Mouse (Mus musculus) kidney, postnatal 0 days (tissue): ENCODE measurements around the gene 1700010B08Rik. TPM values are rescaled to one million over a fixed set of nuclear protein-coding genes. Genes with fewer than 3 reads are reported as not detected.
"Not testable (repeated sequence)": the region's sequence is repeated elsewhere in the genome, so short reads cannot be mapped to it uniquely, and the experiment has no call there.

Source experiments
- ATAC-seq: fragments of 200-750 bp; cut with Nextera tagmentation; replicated peaks from 2 replicates; pipeline ENCODE4 v1.8.0; 2017; ENCODE audit warnings: low read depth, moderate number of reproducible peaks, moderate TSS enrichment, moderate library complexity; ENCODE audit not compliant: low FRiP score
- DNase-seq: peaks from one replicate; pipeline ENCODE4 v3.0.0-alpha.2; 2016; ENCODE audit warnings: low spot score
- H3K27ac ChIP-seq: fragments of 300-500 bp; sonication (generic); 2 replicates; pipeline ENCODE4 v1.5.1; 2014; ENCODE audit warnings: mild to moderate bottlenecking
- H3K27me3 ChIP-seq: fragments of 300-500 bp; sonication (generic); 2 replicates; pipeline ENCODE4 v1.6.1; 2014; ENCODE audit warnings: low read length, mixed read lengths; ENCODE audit not compliant: insufficient read depth
- H3K36me3 ChIP-seq: fragments of 300-500 bp; sonication (generic); 2 replicates; pipeline ENCODE4 v1.6.1; 2014; ENCODE audit warnings: low read length, mixed read lengths; ENCODE audit not compliant: insufficient read depth
- H3K4me1 ChIP-seq: fragments of 300-500 bp; sonication (generic); replicated peaks from 2 replicates; pipeline ENCODE4 v1.6.1; 2014; ENCODE audit warnings: antibody characterized with exemption, low read length, mixed read lengths; ENCODE audit not compliant: insufficient read depth
- H3K4me2 ChIP-seq: fragments of 300-500 bp; sonication (generic); 2 replicates; pipeline ENCODE4 v1.6.1; 2014; ENCODE audit warnings: mild to moderate bottlenecking, low read length, moderate library complexity, mixed read lengths
- H3K4me3 ChIP-seq: fragments of 300-500 bp; sonication (generic); replicated peaks from 2 replicates; pipeline ENCODE4 v1.5.1; 2014; ENCODE audit warnings: low read depth, low read length
- H3K9ac ChIP-seq: fragments of 300-500 bp; sonication (generic); 2 replicates; pipeline ENCODE4 v1.6.1; 2014; ENCODE audit warnings: low read depth, low read length
- H3K9me3 ChIP-seq: fragments of 300-500 bp; sonication (generic); replicated peaks from 2 replicates; pipeline ENCODE4 v1.6.1; 2016; ENCODE audit warnings: low read length, inconsistent platforms, mixed read lengths
- CTCF ChIP-seq: IDR thresholded peaks from 2 replicates; pipeline ENCODE4 v1.5.1; 2016; ENCODE audit warnings: antibody characterized with exemption, low read depth, mild to moderate bottlenecking, moderate library complexity
- WGBS: fragments of 180-500 bp; shearing (Covaris S2); extraction: QIAGEN DNeasy Blood & Tissue Kit; methylation state at CpG from one replicate; pipeline ENCODE4 v1.1.7; 2014; 5-methylcytosine and 5-hydroxymethylcytosine counted together
- polyA plus RNA-seq: library from polyadenylated mRNA; unstranded; fragments of >200 nt; fragmentation: Nextera tagmentation; extraction: Ambion mirVana; gene quantifications from 2 replicates; pipeline ENCODE4 v1.2.1, GENCODE M21; 2015

Gene 1700010B08Rik
- polyA plus RNA-seq, 1 experiment from 2014 or later: not detected

- TF ChIP-seq CTCF: no peak
- WGBS: 47% methylated on average over 16 of the region's 16 CpGs
- Histone ChIP-seq H3K27ac (peak overlapping the region; percentile 42; the same call in 1 of the 2 replicates), H3K4me2 (no peak overlapping the region), H3K27me3 (no peaks in the 10 kb centered on the region), H3K9me3 (no peaks in the 10 kb centered on the region), H3K4me3 (no peak overlapping the region), H3K9ac (no peak overlapping the region), H3K36me3 (peaks cover 43% of the 10 kb centered on the region), H3K4me1 (no peaks in the 10 kb centered on the region; the same call in 1 of the 2 replicates)
- DNase-seq (peak; percentile 64), ATAC-seq (no peak)
These were observed 16.9 kb upstream of the 1700010B08Rik start for GRCm38 (mm10) chr2:173702096-173702866.

GRCm38 (mm10) chr2:173702867-173703237 is 16.4 kb upstream of the 1700010B08Rik start:
- Histone ChIP-seq H3K9ac (no peak overlapping the region), H3K27me3 (no peaks in the 10 kb centered on the region), H3K27ac (no peak overlapping the region), H3K9me3 (no peaks in the 10 kb centered on the region), H3K36me3 (peaks cover 37% of the 10 kb centered on the region), H3K4me1 (no peaks in the 10 kb centered on the region; the same call in 1 of the 2 replicates), H3K4me3 (no peak overlapping the region), H3K4me2 (no peak overlapping the region)
- WGBS: 71% methylated on average over 12 of the region's 12 CpGs
- no peak for TF ChIP-seq CTCF
- DNase-seq (no peak), ATAC-seq (no peak)

- H3K4me2 ChIP-seq: no peak overlapping the region
- DNase-seq (no peak), ATAC-seq (no peak)
- H3K36me3 ChIP-seq: peaks cover 17% of the 10 kb centered on the region; the same call in 1 of the 2 replicates
- peaks cover 5% of the 10 kb centered on the region; the same call in 1 of the 2 replicates for H3K4me1 ChIP-seq
- WGBS: 83% methylated on average over 15 of the region's 15 CpGs
- no peak overlapping the region for H3K9ac ChIP-seq
- H3K27ac ChIP-seq: no peak overlapping the region
- no peak for TF ChIP-seq CTCF
- no peaks in the 10 kb centered on the region for H3K9me3 ChIP-seq
- H3K4me3 ChIP-seq: no peak overlapping the region
- no peaks in the 10 kb centered on the region for H3K27me3 ChIP-seq
These were observed 13.2 kb upstream of the 1700010B08Rik start for GRCm38 (mm10) chr2:173705827-173706551.

GRCm38 (mm10) chr2:173707626-173708025 is 11.6 kb upstream of the 1700010B08Rik start:
- H3K9ac ChIP-seq, H3K4me3 ChIP-seq, H3K27ac ChIP-seq, H3K9me3 ChIP-seq, H3K4me2 ChIP-seq, ATAC-seq, H3K4me1 ChIP-seq, DNase-seq, H3K27me3 ChIP-seq, H3K36me3 ChIP-seq: not testable (repeated sequence)

GRCm38 (mm10) chr2:173710193-173710592 is 9.0 kb upstream of the 1700010B08Rik start:
- Histone ChIP-seq H3K9me3 (no peaks in the 10 kb centered on the region), H3K27me3 (no peaks in the 10 kb centered on the region), H3K36me3 (no peaks in the 10 kb centered on the region), H3K4me3 (no peak overlapping the region), H3K9ac (no peak overlapping the region), H3K4me2 (no peak overlapping the region), H3K27ac (no peak overlapping the region), H3K4me1 (0 out of 2 replicates have a peak, but pooled peaks cover 5% of the 10 kb centered on the region)
- no peak for ATAC-seq
- DNase-seq: no peak
- TF ChIP-seq CTCF: no peak
- WGBS: 56% methylated on average over 6 of the region's 6 CpGs

GRCm38 (mm10) chr2:173712656-173713055 is 6.6 kb upstream of the 1700010B08Rik start:
- Histone ChIP-seq H3K4me2 (no peak overlapping the region), H3K4me3 (no peak overlapping the region), H3K9me3 (no peaks in the 10 kb centered on the region), H3K9ac (no peak overlapping the region), H3K27ac (no peak overlapping the region), H3K27me3 (no peaks in the 10 kb centered on the region), H3K36me3 (no peaks in the 10 kb centered on the region), H3K4me1 (0 out of 2 replicates have a peak, but pooled peaks cover 5% of the 10 kb centered on the region)
- DNase-seq (no peak), ATAC-seq (no peak)
- no peak for TF ChIP-seq CTCF
- 46% methylated on average over 10 of the region's 10 CpGs for WGBS
